Mouse (Mus musculus) heart, embryonic 11.5 days (tissue): ENCODE results near the gene Alyref2. TPM values are rescaled to one million over a fixed set of nuclear protein-coding genes. Genes with fewer than 3 reads are reported as not detected.

Experiments
- ATAC-seq: fragments of 200-750 bp; cut with Nextera tagmentation; replicated peaks from 2 replicates; pipeline ENCODE4 v1.8.0; 2017; ENCODE audit warnings: moderate library complexity; ENCODE audit not compliant: insufficient number of reproducible peaks, low FRiP score, low TSS enrichment
- H3K27ac ChIP-seq: fragments of 300-500 bp; sonication (generic); 2 replicates; pipeline ENCODE4 v1.5.1; 2014; ENCODE audit warnings: mild to moderate bottlenecking, low read depth, low read length
- H3K27me3 ChIP-seq: fragments of 300-500 bp; sonication (generic); 2 replicates; pipeline ENCODE4 v1.6.1; 2014; ENCODE audit warnings: mild to moderate bottlenecking, low read length, mixed read lengths; ENCODE audit not compliant: control insufficient read depth, insufficient read depth
- H3K36me3 ChIP-seq: fragments of 300-500 bp; sonication (generic); 2 replicates; pipeline ENCODE4 v1.6.1; 2014; ENCODE audit warnings: mild to moderate bottlenecking, low read length, moderate library complexity, mixed read lengths; ENCODE audit not compliant: control insufficient read depth, insufficient read depth
- H3K4me1 ChIP-seq: fragments of 300-500 bp; sonication (generic); 2 replicates; pipeline ENCODE4 v1.6.1; 2014; ENCODE audit warnings: low read length; ENCODE audit not compliant: control insufficient read depth, insufficient read depth
- H3K4me2 ChIP-seq: fragments of 300-500 bp; sonication (generic); 2 replicates; pipeline ENCODE4 v1.6.1; 2014; ENCODE audit warnings: mild to moderate bottlenecking, moderate library complexity
- H3K4me3 ChIP-seq: fragments of 300-500 bp; sonication (generic); 2 replicates; pipeline ENCODE4 v1.5.1; 2014; ENCODE audit warnings: low read depth, low read length
- H3K9ac ChIP-seq: fragments of 300-500 bp; sonication (generic); 2 replicates; pipeline ENCODE4 v1.6.1; 2014; ENCODE audit warnings: mild to moderate bottlenecking, low read depth, low read length, moderate library complexity
- H3K9me3 ChIP-seq: fragments of 300-500 bp; sonication (generic); replicated peaks from 2 replicates; pipeline ENCODE4 v1.6.1; 2016; ENCODE audit warnings: low read length; ENCODE audit not compliant: control insufficient read depth
- WGBS: fragments of 180-500 bp; shearing (Covaris S2); extraction: QIAGEN DNeasy Blood & Tissue Kit; methylation state at CpG from one replicate; pipeline ENCODE4 v1.1.7; 2014; ENCODE audit not compliant: insufficient replicate concordance; 5-methylcytosine and 5-hydroxymethylcytosine counted together
- polyA plus RNA-seq: library from polyadenylated mRNA; unstranded; fragments of >200 nt; fragmentation: Nextera tagmentation; extraction: Ambion mirVana; gene quantifications from 2 replicates; pipeline ENCODE4 v1.2.1, GENCODE M21; 2014

The Alyref2 gene
- polyA plus RNA-seq, 1 experiment from 2014 or later = 12.7 TPM

GRCm38 (mm10) chr1:171503592-171504291 lies 464 bp downstream of the Alyref2 start:
- no peaks in the 10 kb centered on the region for H3K27me3 ChIP-seq
- peak; percentile 66 for ATAC-seq
- H3K4me1 ChIP-seq = no peaks in the 10 kb centered on the region
- peak overlapping the region; percentile 94 for H3K27ac ChIP-seq
- peak overlapping the region; percentile 69 for H3K4me2 ChIP-seq
- no peaks in the 10 kb centered on the region for H3K9me3 ChIP-seq
- peak overlapping the region; percentile 83 for H3K9ac ChIP-seq
- no peaks in the 10 kb centered on the region for H3K36me3 ChIP-seq
- H3K4me3 ChIP-seq = peak overlapping the region; percentile 63
- under 1% methylated on average over 53 of the region's 53 CpGs for WGBS

GRCm38 (mm10) chr1:171504586-171504985 lies 1.3 kb downstream of the Alyref2 start:
- peak overlapping the region; percentile 8; the same call in 1 of the 2 replicates for H3K4me3 ChIP-seq
- peak overlapping the region; percentile 69 for H3K4me2 ChIP-seq
- no peaks in the 10 kb centered on the region for H3K9me3 ChIP-seq
- no peak overlapping the region for H3K9ac ChIP-seq
- 76% methylated on average over 4 of the region's 4 CpGs for WGBS
- H3K27ac ChIP-seq = no peak overlapping the region
- no peaks in the 10 kb centered on the region for H3K27me3 ChIP-seq
- no peaks in the 10 kb centered on the region for H3K4me1 ChIP-seq
- H3K36me3 ChIP-seq = no peaks in the 10 kb centered on the region
- ATAC-seq = no peak

GRCm38 (mm10) chr1:171513234-171513633 lies 10.0 kb downstream of the Alyref2 start:
- Histone ChIP-seq H3K27me3 (no peaks in the 10 kb centered on the region), H3K27ac (no peak overlapping the region), H3K4me1 (no peaks in the 10 kb centered on the region), H3K36me3 (no peaks in the 10 kb centered on the region), H3K9ac (no peak overlapping the region), H3K4me2 (no peak overlapping the region), H3K9me3 (no peaks in the 10 kb centered on the region), H3K4me3 (no peak overlapping the region)
- no peak for ATAC-seq
- WGBS = 74% methylated on average over 2 of the region's 2 CpGs

GRCm38 (mm10) chr1:171513760-171514159 lies 10.5 kb downstream of the Alyref2 start:
- WGBS = 84% methylated on average over 1 of the region's 1 CpGs
- Histone ChIP-seq H3K4me3 (no peak overlapping the region), H3K27me3 (no peaks in the 10 kb centered on the region), H3K9ac (no peak overlapping the region), H3K9me3 (no peaks in the 10 kb centered on the region), H3K27ac (no peak overlapping the region), H3K36me3 (no peaks in the 10 kb centered on the region), H3K4me1 (no peaks in the 10 kb centered on the region), H3K4me2 (no peak overlapping the region)
- no peak for ATAC-seq

- Histone ChIP-seq H3K9me3 (no peaks in the 10 kb centered on the region), H3K27me3 (no peaks in the 10 kb centered on the region), H3K9ac (no peak overlapping the region), H3K4me2 (no peak overlapping the region), H3K36me3 (no peaks in the 10 kb centered on the region), H3K4me3 (no peak overlapping the region), H3K4me1 (no peaks in the 10 kb centered on the region), H3K27ac (no peak overlapping the region)
- 5% methylated on average over 1 of the region's 1 CpGs for WGBS
- no peak for ATAC-seq
Measured at GRCm38 (mm10) chr1:171515039-171515438, 11.8 kb downstream of the Alyref2 start.

GRCm38 (mm10) chr1:171515557-171515956 lies 12.3 kb downstream of the Alyref2 start:
- Histone ChIP-seq H3K4me1 (no peaks in the 10 kb centered on the region), H3K27ac (no peak overlapping the region), H3K4me2 (no peak overlapping the region), H3K27me3 (no peaks in the 10 kb centered on the region), H3K9ac (no peak overlapping the region), H3K9me3 (no peaks in the 10 kb centered on the region), H3K36me3 (no peaks in the 10 kb centered on the region), H3K4me3 (no peak overlapping the region)
- WGBS = 82% methylated on average over 4 of the region's 4 CpGs
- ATAC-seq = no peak

GRCm38 (mm10) chr1:171531367-171531766 lies 28.1 kb downstream of the Alyref2 start:
- Histone ChIP-seq H3K4me1 (no peaks in the 10 kb centered on the region), H3K9ac (no peak overlapping the region), H3K4me2 (no peak overlapping the region), H3K27me3 (no peaks in the 10 kb centered on the region), H3K36me3 (no peaks in the 10 kb centered on the region), H3K27ac (no peak overlapping the region), H3K4me3 (no peak overlapping the region), H3K9me3 (no peaks in the 10 kb centered on the region)
- 79% methylated on average over 4 of the region's 4 CpGs for WGBS
- no peak for ATAC-seq

GRCm38 (mm10) chr1:171532830-171533229 lies 29.6 kb downstream of the Alyref2 start:
- 57% methylated on average over 2 of the region's 2 CpGs for WGBS
- H3K4me3 ChIP-seq = no peak overlapping the region
- no peaks in the 10 kb centered on the region for H3K27me3 ChIP-seq
- no peaks in the 10 kb centered on the region for H3K4me1 ChIP-seq
- no peak overlapping the region for H3K27ac ChIP-seq
- ATAC-seq = no peak
- H3K9ac ChIP-seq = no peak overlapping the region
- no peaks in the 10 kb centered on the region for H3K9me3 ChIP-seq
- no peaks in the 10 kb centered on the region for H3K36me3 ChIP-seq
- no peak overlapping the region for H3K4me2 ChIP-seq

- no peak for ATAC-seq
- Histone ChIP-seq H3K27me3 (no peaks in the 10 kb centered on the region), H3K9ac (no peak overlapping the region), H3K36me3 (no peaks in the 10 kb centered on the region), H3K4me3 (no peak overlapping the region), H3K27ac (no peak overlapping the region), H3K9me3 (no peaks in the 10 kb centered on the region), H3K4me2 (no peak overlapping the region), H3K4me1 (no peaks in the 10 kb centered on the region)
Measured at GRCm38 (mm10) chr1:171534557-171534956, 31.3 kb downstream of the Alyref2 start.
